Mouse (Mus musculus): ENCODE data around the gene Gm45021. TPM values are rescaled to one million over a fixed set of nuclear protein-coding genes. Genes with fewer than 3 reads are reported as not detected.

The Gm45021 gene
- polyA plus RNA-seq, 1 experiment from 2014 or later, result not detected

Other genes starting within 250 kb of the Gm45021 start
- gene Krba1, start 194.0 kb upstream of the Gm45021 start, polyA plus RNA-seq (2015; fragmentation: Nextera tagmentation; extraction: Ambion mirVana), result 1.6 and 1.8 TPM in 2 replicates
- 2.7 and 2.9 TPM in 2 replicates for gene Zfp467, start 143.8 kb upstream of the Gm45021 start, polyA plus RNA-seq (2015; fragmentation: Nextera tagmentation; extraction: Ambion mirVana)
- gene Sspo, start 141.4 kb upstream of the Gm45021 start, polyA plus RNA-seq (2015; fragmentation: Nextera tagmentation; extraction: Ambion mirVana), result 0.03 TPM in 1 of 2 replicates, not detected in the other
- 1.2 and 1.3 TPM in 2 replicates for gene Atp6v0e2, start 52.0 kb upstream of the Gm45021 start, polyA plus RNA-seq (2015; fragmentation: Nextera tagmentation; extraction: Ambion mirVana)
- 2.0 and 2.5 TPM in 2 replicates for gene Lrrc61, start 34.8 kb upstream of the Gm45021 start, polyA plus RNA-seq (2015; fragmentation: Nextera tagmentation; extraction: Ambion mirVana)
- gene Rarres2, start 16.8 kb upstream of the Gm45021 start, polyA plus RNA-seq (2015; fragmentation: Nextera tagmentation; extraction: Ambion mirVana), result 34.4 and 43.9 TPM in 2 replicates
- gene Repin1, start 4.3 kb downstream of the Gm45021 start, polyA plus RNA-seq (2015; fragmentation: Nextera tagmentation; extraction: Ambion mirVana), result 9.9 and 12.4 TPM in 2 replicates
- gene Gm44965, start 4.3 kb downstream of the Gm45021 start, polyA plus RNA-seq (2015; fragmentation: Nextera tagmentation; extraction: Ambion mirVana), result not detected in 2 replicates
- gene Zfp775, start 12.5 kb downstream of the Gm45021 start, polyA plus RNA-seq (2015; fragmentation: Nextera tagmentation; extraction: Ambion mirVana), result 1.7 and 1.9 TPM in 2 replicates
- gene AI854703, start 37.2 kb downstream of the Gm45021 start, polyA plus RNA-seq (2015; fragmentation: Nextera tagmentation; extraction: Ambion mirVana), result 0.18 and 0.24 TPM in 2 replicates
- 0.81 and 0.92 TPM in 2 replicates for gene Gimap8, start 57.6 kb downstream of the Gm45021 start, polyA plus RNA-seq (2015; fragmentation: Nextera tagmentation; extraction: Ambion mirVana)
- gene Gimap9, start 86.5 kb downstream of the Gm45021 start, polyA plus RNA-seq (2015; fragmentation: Nextera tagmentation; extraction: Ambion mirVana), result 7.5 and 9.5 TPM in 2 replicates
- 10.3 and 10.8 TPM in 2 replicates for gene Gimap4, start 94.9 kb downstream of the Gm45021 start, polyA plus RNA-seq (2015; fragmentation: Nextera tagmentation; extraction: Ambion mirVana)
- 7.9 and 9.0 TPM in 2 replicates for gene Gimap6, start 118.6 kb downstream of the Gm45021 start, polyA plus RNA-seq (2015; fragmentation: Nextera tagmentation; extraction: Ambion mirVana)
- 0.97 TPM in 1 of 2 replicates, not detected in the other for gene Gm28053, start 129.0 kb downstream of the Gm45021 start, polyA plus RNA-seq (2015; fragmentation: Nextera tagmentation; extraction: Ambion mirVana)
- 0.07 TPM in 1 of 2 replicates, not detected in the other for gene Gimap7, start 129.0 kb downstream of the Gm45021 start, polyA plus RNA-seq (2015; fragmentation: Nextera tagmentation; extraction: Ambion mirVana)
- gene Gimap1, start 149.4 kb downstream of the Gm45021 start, polyA plus RNA-seq (2015; fragmentation: Nextera tagmentation; extraction: Ambion mirVana), result 5.4 and 6.8 TPM in 2 replicates
- 2.7 and 3.1 TPM in 2 replicates for gene Gimap5, start 156.6 kb downstream of the Gm45021 start, polyA plus RNA-seq (2015; fragmentation: Nextera tagmentation; extraction: Ambion mirVana)
- gene Gimap3, start 181.2 kb downstream of the Gm45021 start, polyA plus RNA-seq (2015; fragmentation: Nextera tagmentation; extraction: Ambion mirVana), result 0.05 and 0.30 TPM in 2 replicates

All from liver, embryonic 15.5 days (tissue).